Mouse (Mus musculus): ENCODE data around the gene Tagap1.
"Not testable (repeated sequence)": the region's sequence is repeated elsewhere in the genome, so short reads cannot be mapped to it uniquely, and the experiment has no call there.

GRCm38 (mm10) chr17:6970334-6970733 lies 9.4 kb upstream of the Tagap1 start, which contains the start of gene Rnaset2b:
- not testable (repeated sequence) for TF ChIP-seq POLR2A (IDR thresholded peaks at IDR 0.05; ENCODE audit: borderline replicate concordance, low read depth, low read length); CTCF (IDR thresholded peaks at IDR 0.05; ENCODE audit: low read depth, low read length)
